Mouse (Mus musculus): ENCODE measurements around the gene Sp6. TPM values are rescaled to one million over a fixed set of nuclear protein-coding genes. Genes with fewer than 3 reads are reported as not detected.

Sp6 gene
- total and polyA plus RNA-seq, 3 experiments, result 0.11 to 0.21 (median 0.21) TPM

DNA sequence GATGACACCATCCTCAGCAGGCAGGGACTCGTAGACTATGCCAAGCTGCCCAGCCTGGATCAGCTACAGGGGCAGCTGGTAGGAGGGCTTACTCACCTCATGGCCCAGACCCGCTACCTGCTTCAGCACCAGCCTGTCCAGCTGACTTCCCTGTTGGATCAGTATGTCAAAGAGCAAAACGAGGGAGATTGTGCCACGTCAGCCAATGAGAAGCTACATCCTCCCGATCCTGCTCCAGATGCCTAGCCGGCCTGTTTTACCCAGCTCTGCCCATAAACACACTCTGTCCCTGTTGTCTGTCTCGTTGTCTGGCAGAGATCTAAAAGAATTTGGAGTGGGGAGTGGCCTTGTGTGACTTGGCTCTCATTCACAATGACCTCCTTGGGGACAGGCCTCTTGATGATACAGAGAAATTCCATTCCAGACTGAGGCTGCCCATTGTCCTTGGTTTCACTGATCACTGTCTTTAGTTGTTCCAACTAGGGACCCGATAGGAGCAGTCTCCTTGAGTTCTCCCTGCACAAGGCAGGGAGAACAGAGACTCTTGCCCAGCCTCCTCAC lies 35.0 kb downstream of the Sp6 start:
- 61% methylated on average over 8 of the region's 8 CpGs for WGBS
- intact Hi-C loops (cut with DNase I), result no loop called here
- DNase-seq, result no peak
- Histone ChIP-seq H3K27ac (no peak overlapping the region), H3K79me2 (replicated peaks; ENCODE audit: control insufficient read depth, insufficient read depth, low read length) (no peaks in the 10 kb centered on the region), H3K9ac (ENCODE audit: low read depth, low read length) (no peak overlapping the region), H3K27me3 (ENCODE audit: control insufficient read depth, insufficient read depth, low read length) (no peaks in the 10 kb centered on the region), H3K4me1 (ENCODE audit: control insufficient read depth, insufficient read depth, low read length) (peaks cover 10% of the 10 kb centered on the region), H3K4me3 (no peak overlapping the region), H3K36me3 (ENCODE audit: control insufficient read depth, insufficient read depth, low read length) (no peaks in the 10 kb centered on the region)
- TF ChIP-seq POLR2A (IDR thresholded peaks at IDR 0.05; ENCODE audit: insufficient read depth, low read depth, low read length) (no peak), CTCF (IDR thresholded peaks at IDR 0.05) (no peak), EP300 (IDR thresholded peaks at IDR 0.05; ENCODE audit: insufficient read depth, low read depth, low read length) (no peak)

DNA sequence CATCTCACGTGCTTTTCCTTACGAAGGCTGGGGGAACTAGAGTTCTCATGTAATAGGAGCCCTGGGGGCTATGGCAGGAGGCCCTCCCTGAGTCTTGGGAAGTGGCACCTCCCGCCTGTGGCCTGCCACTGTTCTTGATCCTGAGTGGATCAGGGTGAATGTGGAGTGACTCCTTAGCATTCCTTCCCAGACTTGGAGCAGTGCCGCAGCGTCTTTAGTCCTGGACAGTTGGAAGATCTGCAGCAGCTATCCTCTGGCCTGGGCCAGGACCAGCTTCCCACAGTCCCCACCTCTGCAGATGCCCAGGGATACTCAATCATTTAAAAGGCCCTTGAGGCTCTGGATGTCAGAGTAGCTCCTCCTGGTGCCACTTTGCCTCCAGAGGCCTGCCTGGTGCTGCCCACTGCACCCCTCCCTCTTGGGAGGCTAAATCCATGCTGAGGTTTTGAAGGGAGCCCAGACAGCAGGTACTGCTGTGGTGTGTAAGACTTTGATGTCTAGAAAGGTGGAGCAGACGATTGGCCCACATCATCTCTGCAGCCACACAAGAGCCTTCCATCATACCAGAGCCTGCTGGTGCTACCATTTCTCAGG lies 36.4 kb downstream of the Sp6 start:
- Histone ChIP-seq H3K36me3 (ENCODE audit: control insufficient read depth, insufficient read depth, low read length) (no peaks in the 10 kb centered on the region), H3K4me3 (no peak overlapping the region), H3K79me2 (replicated peaks; ENCODE audit: control insufficient read depth, insufficient read depth, low read length) (no peaks in the 10 kb centered on the region), H3K27me3 (ENCODE audit: control insufficient read depth, insufficient read depth, low read length) (no peaks in the 10 kb centered on the region), H3K4me1 (ENCODE audit: control insufficient read depth, insufficient read depth, low read length) (peaks cover 10% of the 10 kb centered on the region), H3K9ac (ENCODE audit: low read depth, low read length) (no peak overlapping the region), H3K27ac (no peak overlapping the region)
- TF ChIP-seq CTCF (IDR thresholded peaks at IDR 0.05) (no peak), POLR2A (IDR thresholded peaks at IDR 0.05; ENCODE audit: insufficient read depth, low read depth, low read length) (no peak), EP300 (IDR thresholded peaks at IDR 0.05; ENCODE audit: insufficient read depth, low read depth, low read length) (no peak)
- 82% methylated on average over 6 of the region's 6 CpGs for WGBS
- intact Hi-C loops (cut with DNase I), result no loop called here
- no peak for DNase-seq

DNA sequence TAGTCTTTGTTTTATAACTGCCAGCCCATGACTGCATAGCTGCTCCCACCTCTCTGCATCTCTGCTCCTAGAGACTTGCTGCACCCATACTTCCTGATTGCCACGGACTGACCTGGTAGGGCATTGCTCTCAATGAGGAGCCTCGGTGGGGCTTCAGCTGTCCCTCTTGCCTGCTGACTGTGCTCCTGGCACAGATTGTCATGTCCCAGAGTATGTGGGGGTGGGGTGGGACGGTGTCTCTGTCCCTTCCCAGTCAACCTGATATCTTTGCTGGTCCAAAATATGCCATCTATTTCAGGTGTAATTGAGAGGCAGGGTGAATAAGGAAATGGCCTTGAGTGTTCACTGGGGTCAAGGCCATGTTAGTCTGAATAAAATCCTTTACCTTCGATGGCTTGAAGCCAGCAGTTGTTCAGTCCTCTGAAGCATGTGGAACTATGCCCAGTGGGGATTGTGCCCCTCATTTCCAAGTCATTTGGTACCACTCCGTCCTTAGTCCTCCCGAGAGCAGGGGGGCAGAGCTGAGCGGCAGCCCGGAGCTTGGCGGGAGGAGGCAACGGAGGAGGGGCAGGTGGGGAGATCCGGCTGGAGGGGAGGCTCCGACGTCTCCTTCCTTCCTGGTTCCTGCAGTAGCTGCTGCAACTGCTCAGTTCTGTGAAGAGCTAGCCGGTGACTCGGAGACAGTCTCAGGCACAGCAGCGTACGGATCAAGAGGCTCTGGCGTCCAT lies 37.2 kb downstream of the Sp6 start, which contains the start of gene Osbpl7:
Osbpl7 (plus strand) TSS at position 413 of the 728 bp plus-strand sequence.
- intact Hi-C loops (cut with DNase I), result no loop called here
- peak within 1 kb of the TSS; percentile 73 for H3K9ac ChIP-seq (ENCODE audit: low read depth, low read length)
- H3K79me2 ChIP-seq (replicated peaks; ENCODE audit: control insufficient read depth, insufficient read depth, low read length), result no peaks in the 10 kb centered on the region
- H3K4me1 ChIP-seq (ENCODE audit: control insufficient read depth, insufficient read depth, low read length), result peaks cover 10% of the 10 kb centered on the region
- peak; percentile 81 to 83 for DNase-seq
- no peaks in the 10 kb centered on the region for H3K27me3 ChIP-seq (ENCODE audit: control insufficient read depth, insufficient read depth, low read length)
- peak within 1 kb of the TSS; percentile 70 for H3K4me3 ChIP-seq
- TF ChIP-seq CTCF (IDR thresholded peaks at IDR 0.05) (peak; percentile 63), EP300 (IDR thresholded peaks at IDR 0.05; ENCODE audit: insufficient read depth, low read depth, low read length) (peak; percentile 55; the same call in 1 of the 2 replicates), POLR2A (IDR thresholded peaks at IDR 0.05; ENCODE audit: insufficient read depth, low read depth, low read length) (peak; percentile 87)
- peak within 1 kb of the TSS; percentile 68 for H3K27ac ChIP-seq
- no peaks in the 10 kb centered on the region for H3K36me3 ChIP-seq (ENCODE audit: control insufficient read depth, insufficient read depth, low read length)
- 3% methylated on average over 18 of the region's 18 CpGs for WGBS

DNA sequence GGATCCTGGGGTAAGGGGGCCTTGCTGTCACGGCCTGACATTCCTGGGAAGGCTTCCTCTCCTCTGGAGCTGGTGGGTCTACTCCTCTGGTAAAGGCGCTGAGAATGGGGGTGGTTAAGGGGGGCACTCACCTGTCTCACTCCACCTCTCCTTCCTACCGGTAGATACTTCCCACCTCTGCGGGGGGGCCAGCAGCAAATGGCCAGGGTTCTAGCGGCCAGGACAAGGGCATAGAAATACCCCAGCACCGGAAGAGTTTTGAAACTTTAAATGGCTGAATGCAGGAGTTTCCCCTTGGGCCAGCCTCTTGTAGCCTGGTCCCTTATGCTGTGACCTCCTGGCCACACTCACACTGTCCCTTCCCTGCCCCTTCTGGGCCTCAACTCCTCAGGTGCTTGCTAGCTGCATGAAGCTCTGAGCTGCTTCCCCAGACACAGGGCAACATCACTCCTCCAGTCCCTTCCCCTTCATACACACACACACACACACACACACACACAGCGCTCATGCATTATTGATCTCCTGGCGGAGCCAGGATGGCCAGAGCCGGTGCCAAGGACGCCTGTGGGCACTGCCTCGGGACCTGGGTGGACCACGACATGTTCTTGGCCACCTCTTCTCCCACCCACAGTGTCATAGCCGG lies 37.9 kb downstream of the Sp6 start:
- Histone ChIP-seq H3K4me1 (ENCODE audit: control insufficient read depth, insufficient read depth, low read length) (peaks cover 10% of the 10 kb centered on the region), H3K27ac (peak overlapping the region; percentile 68), H3K79me2 (replicated peaks; ENCODE audit: control insufficient read depth, insufficient read depth, low read length) (no peaks in the 10 kb centered on the region), H3K4me3 (peak overlapping the region; percentile 70), H3K27me3 (ENCODE audit: control insufficient read depth, insufficient read depth, low read length) (no peaks in the 10 kb centered on the region), H3K36me3 (ENCODE audit: control insufficient read depth, insufficient read depth, low read length) (no peaks in the 10 kb centered on the region), H3K9ac (ENCODE audit: low read depth, low read length) (peak overlapping the region; percentile 73)
- no peak for TF ChIP-seq CTCF (IDR thresholded peaks at IDR 0.05)
- TF ChIP-seq POLR2A (IDR thresholded peaks at IDR 0.05; ENCODE audit: insufficient read depth, low read depth, low read length), result no peak
- no peak for TF ChIP-seq EP300 (IDR thresholded peaks at IDR 0.05; ENCODE audit: insufficient read depth, low read depth, low read length)
- WGBS, result 9% methylated on average over 13 of the region's 13 CpGs
- intact Hi-C loops (cut with DNase I), result no loop called here
- DNase-seq, result no peak

DNA sequence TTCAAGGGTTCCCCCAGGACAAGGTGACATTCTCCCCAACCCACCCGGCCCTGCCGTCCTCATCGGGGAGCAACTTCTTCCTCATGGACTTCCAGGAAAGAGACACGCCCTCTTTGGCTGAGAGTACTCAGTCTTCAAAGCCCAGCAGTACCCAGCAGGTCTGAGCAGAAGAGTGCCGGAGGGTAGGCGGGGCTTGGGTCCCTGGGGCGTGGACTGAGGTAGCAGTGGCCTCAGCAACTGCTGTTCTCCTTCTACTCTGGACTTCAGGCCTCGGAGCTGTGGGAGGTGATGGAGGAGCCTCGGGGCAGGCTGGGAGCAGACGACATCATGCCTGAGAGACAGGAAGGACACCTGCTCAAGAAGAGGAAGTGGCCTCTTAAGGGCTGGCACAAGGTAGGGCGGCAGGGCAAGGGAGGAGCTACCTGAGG lies 39.0 kb downstream of the Sp6 start:
- peaks cover 10% of the 10 kb centered on the region for H3K4me1 ChIP-seq (ENCODE audit: control insufficient read depth, insufficient read depth, low read length)
- no peaks in the 10 kb centered on the region for H3K79me2 ChIP-seq (replicated peaks; ENCODE audit: control insufficient read depth, insufficient read depth, low read length)
- no peaks in the 10 kb centered on the region for H3K27me3 ChIP-seq (ENCODE audit: control insufficient read depth, insufficient read depth, low read length)
- intact Hi-C loops (cut with DNase I), result no loop called here
- H3K4me3 ChIP-seq, result no peak overlapping the region
- H3K27ac ChIP-seq, result no peak overlapping the region
- no peak overlapping the region for H3K9ac ChIP-seq (ENCODE audit: low read depth, low read length)
- WGBS, result 28% methylated on average over 11 of the region's 11 CpGs
- H3K36me3 ChIP-seq (ENCODE audit: control insufficient read depth, insufficient read depth, low read length), result no peaks in the 10 kb centered on the region
- DNase-seq, result no peak
- TF ChIP-seq EP300 (IDR thresholded peaks at IDR 0.05; ENCODE audit: insufficient read depth, low read depth, low read length) (no peak), CTCF (IDR thresholded peaks at IDR 0.05) (no peak)

Data from heart, adult 2 months (tissue).